Mouse (Mus musculus): ENCODE measurements at regions not wholly inside any gene's neighbourhood (a gene's known extent, or its start where the extent isn't known, plus 50 kb on each side); places are given as distances from the start of the nearest gene placed in this dataset. TPM values are rescaled to one million over a fixed set of nuclear protein-coding genes. Genes with fewer than 3 reads are reported as not detected.

DNA sequence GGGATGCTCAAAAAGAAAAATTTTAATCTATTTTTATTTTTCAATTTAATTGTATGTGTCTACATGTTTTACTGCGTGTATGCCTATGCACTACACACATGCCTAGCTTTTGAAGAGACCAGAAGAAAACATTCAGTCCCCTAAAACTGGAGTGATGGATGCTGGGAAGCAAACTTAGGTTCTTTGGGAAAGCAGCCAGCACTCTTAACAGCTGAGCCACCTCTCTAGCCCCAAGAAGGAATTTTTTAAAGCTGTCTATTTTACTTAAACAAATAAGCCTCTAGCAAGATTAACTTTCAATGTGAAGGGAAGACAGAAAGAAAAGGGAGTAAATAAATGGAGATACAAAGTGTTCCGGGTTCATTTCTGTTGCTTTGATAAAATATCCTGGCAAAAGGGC, 52.3 kb upstream of the Sdk1 start:
- 41% methylated on average over 2 of the region's 2 CpGs for WGBS
- no peaks in the 10 kb centered on the region for H3K9me3 ChIP-seq (ENCODE audit: low read depth, low read length)
- peak; percentile 58 for DNase-seq
- no peak overlapping the region for H3K9ac ChIP-seq
- no peaks in the 10 kb centered on the region for H3K36me3 ChIP-seq (ENCODE audit: insufficient read depth)
- no peaks in the 10 kb centered on the region for H3K27me3 ChIP-seq (ENCODE audit: insufficient read depth, low read length)
- no peaks in the 10 kb centered on the region for H3K4me1 ChIP-seq (ENCODE audit: insufficient read depth)
- TF ChIP-seq CTCF (IDR thresholded peaks at IDR 0.05; ENCODE audit: low read depth), result no peak
- no peak overlapping the region for H3K4me3 ChIP-seq (ENCODE audit: low read depth, low read length)
- H3K27ac ChIP-seq (ENCODE audit: low read depth), result no peak overlapping the region
- H3K4me2 ChIP-seq, result no peak overlapping the region
- ATAC-seq (ENCODE audit: insufficient read depth), result no peak

Small RNA genes in the stretch of these regions (microRNA-seq; reads per million reads assigned to microRNA genes)
- gene Gm26113 (ENCODE audit: borderline number of aligned reads), result not detected

Measured in lung, embryonic 14.5 days (tissue).